18 mouse cellular contexts compared by ENCODE assay signal in the genomic region with DNA sequence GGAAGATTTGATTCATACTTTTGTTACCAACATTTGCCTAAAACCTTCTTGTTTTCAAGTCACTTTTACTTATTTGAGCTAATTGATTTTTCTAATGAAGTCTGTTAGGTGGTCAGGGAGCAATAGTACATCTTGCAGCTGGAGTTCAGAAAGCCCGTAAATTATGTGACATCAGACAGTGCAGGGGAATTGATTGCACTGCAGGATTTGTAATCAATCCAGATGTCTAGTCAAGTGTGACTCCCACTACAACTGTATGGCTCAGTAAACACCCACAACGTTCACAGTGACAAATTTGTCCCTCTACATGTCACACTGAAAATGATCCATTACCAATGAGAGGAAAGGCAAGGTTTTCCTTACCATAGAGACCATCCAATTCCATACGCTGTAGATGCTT.
"Had no signal": no experiment of that assay in that cellular context is flagged by ENCODE, and none has a peak within 500 bp of the region (broad histone marks: within the 10 kb centered on the region; RNA-seq: fewer than 3 reads in every experiment).

No protein-coding gene starts in this region.

- H3K4me2 ChIP-seq: lung, embryonic 14.5 days; midbrain, embryonic 11.5 days; midbrain, embryonic 13.5 days; midbrain, embryonic 15.5 days had no signal

- H3K9me3 ChIP-seq: midbrain, embryonic 13.5 days; midbrain, embryonic 15.5 days had no signal

- DNase-seq: lung, adult 18-20 months; lung, embryonic 14.5 days; lung, postnatal 14 days; lung, postnatal 36 days; retina, postnatal 1 day; right cerebral cortex, adult 18-20 months; right cerebral cortex, postnatal 25 days; right cerebral cortex, postnatal 4 days; spleen, adult 18-20 months; thymus, adult 18-20 months; thymus, postnatal 14 days; thymus, postnatal 36 days had no signal

- H3K27me3 ChIP-seq: megakaryocyte, embryonic 14.5 days; midbrain, embryonic 13.5 days; midbrain, embryonic 15.5 days had no signal

- H3K36me3 ChIP-seq: midbrain, embryonic 13.5 days; midbrain, embryonic 15.5 days had no signal

- H3K4me1 ChIP-seq: megakaryocyte, embryonic 14.5 days; midbrain, embryonic 13.5 days; midbrain, embryonic 15.5 days had no signal

- H3K27ac ChIP-seq: liver, embryonic 14.5 days; macrophage; midbrain, embryonic 13.5 days; midbrain, embryonic 15.5 days had no signal

- ATAC-seq: midbrain, embryonic 13.5 days; midbrain, embryonic 15.5 days had no signal

- H3K9ac ChIP-seq: liver, embryonic 14.5 days; lung, embryonic 14.5 days; midbrain, embryonic 13.5 days; midbrain, embryonic 15.5 days had no signal

- H3K4me3 ChIP-seq: megakaryocyte, embryonic 14.5 days; midbrain, embryonic 13.5 days; midbrain, embryonic 15.5 days had no signal
